Mouse (Mus musculus): ENCODE results near the gene Gucy2c.

DNA sequence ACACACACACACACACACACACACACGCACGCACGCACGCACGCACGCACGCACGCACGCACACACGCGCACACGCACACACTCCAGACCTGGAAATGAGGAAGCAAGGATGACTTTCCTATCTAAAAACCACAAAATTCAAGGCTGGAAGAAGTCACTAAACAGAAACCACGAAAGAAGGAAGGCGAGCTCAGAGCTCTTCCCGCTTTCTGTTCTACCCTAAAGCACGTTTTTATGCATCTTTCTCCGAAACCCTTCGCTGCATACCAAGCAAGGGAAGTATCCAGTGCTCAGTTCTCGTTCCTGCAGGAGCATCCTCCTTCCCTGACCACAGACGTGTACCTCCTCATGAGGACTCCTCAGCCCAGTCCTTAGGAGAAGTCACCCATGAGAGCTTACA, 127.1 kb downstream of the Gucy2c start:
- TF ChIP-seq POLR2A (IDR thresholded peaks at IDR 0.05; ENCODE audit: borderline replicate concordance, control insufficient read depth, low read depth, low read length) (no peak), CTCF (IDR thresholded peaks at IDR 0.05; ENCODE audit: control insufficient read depth, insufficient read depth, low read length) (no peak)
